Mouse (Mus musculus): ENCODE data around the gene Saal1. TPM values are rescaled to one million over a fixed set of nuclear protein-coding genes. Genes with fewer than 3 reads are reported as not detected.

The Saal1 gene
- 2.9 TPM for polyA plus RNA-seq (2014; fragmentation: Illumina TruSeq; extraction: RNeasy Lipid Tissue Mini Kit (QIAGEN cat#74804); ENCODE audit: low read depth, low replicate concordance)

GRCm38 (mm10) chr7:46710390-46710844 is at the start of gene Saal1:
Gene Saal1, minus strand, starts transcription at chr7:46710680.

GRCm38 (mm10) chr7:46751490-46751889 is 41.0 kb upstream of the Saal1 start, which contains the start of gene Saa2:
Gene Saa2, plus strand, starts transcription at chr7:46751790.

GRCm38 (mm10) chr7:46742880-46743279 is 32.4 kb upstream of the Saal1 start, which contains the start of gene Saa1:
Gene Saa1, minus strand, starts transcription at chr7:46742980.

GRCm38 (mm10) chr7:46732458-46732857 is 22.0 kb upstream of the Saal1 start, which contains the start of gene Saa4:
Gene Saa4, minus strand, starts transcription at chr7:46732603.

GRCm38 (mm10) chr7:46715600-46715999 is 5.1 kb upstream of the Saal1 start, which contains the start of gene Saa3:
Gene Saa3, minus strand, starts transcription at chr7:46715700.

GRCm38 (mm10) chr7:46672160-46672672 is 38.3 kb downstream of the Saal1 start, which contains the start of gene Tph1:
Gene Tph1, minus strand, starts transcription at chr7:46672537.

GRCm38 (mm10) chr7:46639692-46640031 is 70.8 kb downstream of the Saal1 start, which contains the start of gene Sergef:
Gene Sergef, minus strand, starts transcription at chr7:46639807.

Other genes starting within 250 kb of the Saal1 start
- 2.2 TPM for gene Sergef, start 70.9 kb downstream of the Saal1 start, polyA plus RNA-seq (2014; fragmentation: Illumina TruSeq; extraction: RNeasy Lipid Tissue Mini Kit (QIAGEN cat#74804); ENCODE audit: low read depth, low replicate concordance)
- not detected for gene Tph1, start 38.1 kb downstream of the Saal1 start, polyA plus RNA-seq (2014; fragmentation: Illumina TruSeq; extraction: RNeasy Lipid Tissue Mini Kit (QIAGEN cat#74804); ENCODE audit: low read depth, low replicate concordance)
- gene Saa3, start 5.0 kb upstream of the Saal1 start, polyA plus RNA-seq (2014; fragmentation: Illumina TruSeq; extraction: RNeasy Lipid Tissue Mini Kit (QIAGEN cat#74804); ENCODE audit: low read depth, low replicate concordance): not detected
- not detected for gene Saa4, start 21.9 kb upstream of the Saal1 start, polyA plus RNA-seq (2014; fragmentation: Illumina TruSeq; extraction: RNeasy Lipid Tissue Mini Kit (QIAGEN cat#74804); ENCODE audit: low read depth, low replicate concordance)
- gene Saa1, start 32.3 kb upstream of the Saal1 start, polyA plus RNA-seq (2014; fragmentation: Illumina TruSeq; extraction: RNeasy Lipid Tissue Mini Kit (QIAGEN cat#74804); ENCODE audit: low read depth, low replicate concordance): not detected
- gene Saa2, start 41.1 kb upstream of the Saal1 start, polyA plus RNA-seq (2014; fragmentation: Illumina TruSeq; extraction: RNeasy Lipid Tissue Mini Kit (QIAGEN cat#74804); ENCODE audit: low read depth, low replicate concordance): not detected
- 47.9 TPM for gene Hps5, start 85.4 kb upstream of the Saal1 start, polyA plus RNA-seq (2014; fragmentation: Illumina TruSeq; extraction: RNeasy Lipid Tissue Mini Kit (QIAGEN cat#74804); ENCODE audit: low read depth, low replicate concordance)
- 87.8 TPM for gene Gtf2h1, start 85.4 kb upstream of the Saal1 start, polyA plus RNA-seq (2014; fragmentation: Illumina TruSeq; extraction: RNeasy Lipid Tissue Mini Kit (QIAGEN cat#74804); ENCODE audit: low read depth, low replicate concordance)
- 201 TPM for gene Ldha, start 130.8 kb upstream of the Saal1 start, polyA plus RNA-seq (2014; fragmentation: Illumina TruSeq; extraction: RNeasy Lipid Tissue Mini Kit (QIAGEN cat#74804); ENCODE audit: low read depth, low replicate concordance)
- not detected for gene Ldhc, start 150.5 kb upstream of the Saal1 start, polyA plus RNA-seq (2014; fragmentation: Illumina TruSeq; extraction: RNeasy Lipid Tissue Mini Kit (QIAGEN cat#74804); ENCODE audit: low read depth, low replicate concordance)
- gene Tsg101, start 209.3 kb upstream of the Saal1 start, polyA plus RNA-seq (2014; fragmentation: Illumina TruSeq; extraction: RNeasy Lipid Tissue Mini Kit (QIAGEN cat#74804); ENCODE audit: low read depth, low replicate concordance): 241 TPM
- 21.9 TPM for gene Uevld, start 247.8 kb upstream of the Saal1 start, polyA plus RNA-seq (2014; fragmentation: Illumina TruSeq; extraction: RNeasy Lipid Tissue Mini Kit (QIAGEN cat#74804); ENCODE audit: low read depth, low replicate concordance)

Measured in kidney, adult 10 weeks (tissue).